Mouse (Mus musculus): Measurements from ENCODE around the gene Ly6g6e.

Ly6g6e gene

GRCm38 (mm10) chr17:35126206-35126611 lies 49.5 kb downstream of the Ly6g6e start, which contains the start of gene D17H6S53E:
Gene D17H6S53E, plus strand, starts transcription at chr17:35126373.
- TF ChIP-seq GATA4 (IDR thresholded peaks at IDR 0.05; ENCODE audit: insufficient replicate concordance, low read length) = peak; percentile 32; the same call in 1 of the 2 replicates

DNA sequence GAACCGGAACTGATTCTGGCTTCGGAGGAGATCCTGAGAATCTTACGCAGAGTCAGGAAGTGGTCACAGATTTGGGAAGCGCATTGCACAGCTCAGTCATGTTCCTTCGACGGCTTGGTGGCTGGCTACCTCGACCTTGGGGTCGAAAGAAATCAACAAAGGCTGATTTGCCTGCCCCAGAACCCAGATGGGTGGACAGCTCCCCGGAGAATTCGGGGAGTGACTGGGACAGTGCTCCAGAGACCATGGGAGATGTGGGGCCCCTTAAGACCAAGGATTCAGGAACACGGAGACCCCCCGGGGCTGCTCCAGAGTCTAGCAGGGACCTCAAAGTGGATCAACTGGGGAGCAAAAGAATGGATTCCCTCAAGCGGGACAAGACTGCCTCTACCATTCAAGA lies 50.3 kb downstream of the Ly6g6e start:
- TF ChIP-seq GATA4 (IDR thresholded peaks at IDR 0.05; ENCODE audit: insufficient replicate concordance, low read length) = no peak

Data from liver, adult (tissue).